Mouse (Mus musculus) lung, postnatal 36 days (tissue): ENCODE results near the gene Gpr85.

ENCODE experiments used
- DNase-seq: peaks from one replicate; pipeline ENCODE4 v3.0.0; 2022; ENCODE audit warnings: mixed read lengths

Gpr85 gene

GRCm38 (mm10) chr6:13812157-13812556 lies 27.6 kb downstream of the Gpr85 start:
- no peak for DNase-seq

- DNase-seq = no peak
These were observed 39.7 kb downstream of the Gpr85 start for GRCm38 (mm10) chr6:13800071-13800470.

- DNase-seq = no peak
These were observed 42.4 kb downstream of the Gpr85 start for GRCm38 (mm10) chr6:13797389-13797788.
